Mouse (Mus musculus) ES-CJ7 (cell line): ENCODE measurements at regions not wholly inside any gene's neighbourhood (a gene's known extent, or its start where the extent isn't known, plus 50 kb on each side); places are given as distances from the start of the nearest gene placed in this dataset.
A peak's percentile ranks its signal among the peaks of the same experiment; 100 is the strongest.

ENCODE experiments used
- DNase-seq: peaks from one replicate; pipeline ENCODE4 v3.0.0; 2011; ENCODE audit warnings: low read depth, low spot score

DNA sequence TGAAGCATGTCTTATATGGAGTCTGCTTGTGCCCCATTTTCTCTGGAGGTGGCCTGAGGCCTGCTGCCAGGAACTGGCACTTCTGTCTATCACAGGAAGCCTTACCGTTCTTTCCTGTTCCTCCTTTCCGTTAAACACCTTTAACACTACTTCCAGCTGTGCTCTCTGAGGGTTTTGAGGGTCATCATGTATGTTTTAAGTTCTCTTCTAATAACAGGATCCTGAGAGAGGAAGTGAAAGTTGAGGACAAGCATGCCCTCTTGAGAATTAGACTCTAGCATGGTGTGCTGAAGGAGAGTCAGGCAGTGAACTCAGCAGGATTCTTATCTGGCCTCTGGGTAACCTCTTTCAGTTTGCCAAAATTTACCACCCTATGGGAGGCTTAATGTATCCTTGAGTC is 418.0 kb upstream of the 9430069I07Rik start:
- DNase-seq = no peak

DNA sequence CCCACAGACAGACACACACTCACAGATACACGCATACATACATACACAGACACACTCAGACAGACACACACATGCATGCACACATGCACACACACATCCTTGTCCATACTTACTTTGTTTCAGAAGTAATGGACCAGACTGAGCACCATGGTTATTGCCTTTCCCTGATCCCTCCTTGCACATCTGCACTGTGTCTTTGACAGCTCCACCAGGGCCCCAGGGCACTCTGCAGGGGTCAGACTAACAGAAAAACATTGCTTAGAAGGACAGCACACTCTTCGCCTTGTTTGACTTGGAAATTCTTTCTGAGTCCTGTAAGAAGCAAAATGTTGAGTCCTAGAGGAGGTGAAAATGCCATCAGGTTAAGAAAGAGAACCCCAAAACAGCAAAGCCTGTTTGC is 394.1 kb upstream of the 9430069I07Rik start:
- DNase-seq = no peak

DNA sequence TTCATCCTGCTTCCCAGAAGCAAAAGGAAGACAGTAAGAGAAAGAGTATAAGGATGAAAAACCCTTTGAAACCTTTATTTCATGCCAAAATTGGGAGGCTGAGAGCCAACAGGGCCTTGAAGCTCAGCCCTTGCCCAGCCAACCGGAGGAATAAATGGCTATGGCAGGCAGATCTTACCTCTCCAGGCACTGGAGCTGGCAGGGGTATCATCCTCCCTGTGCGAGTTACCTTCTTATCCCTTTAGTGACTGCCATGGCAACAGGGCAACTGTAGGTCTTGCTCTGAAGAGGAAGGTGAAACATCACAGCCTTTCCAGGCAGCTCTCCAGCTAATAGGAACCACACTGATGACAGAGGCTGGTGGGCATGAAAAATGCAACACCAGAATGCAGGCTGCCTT is 393.3 kb upstream of the 9430069I07Rik start:
- DNase-seq = no peak

DNA sequence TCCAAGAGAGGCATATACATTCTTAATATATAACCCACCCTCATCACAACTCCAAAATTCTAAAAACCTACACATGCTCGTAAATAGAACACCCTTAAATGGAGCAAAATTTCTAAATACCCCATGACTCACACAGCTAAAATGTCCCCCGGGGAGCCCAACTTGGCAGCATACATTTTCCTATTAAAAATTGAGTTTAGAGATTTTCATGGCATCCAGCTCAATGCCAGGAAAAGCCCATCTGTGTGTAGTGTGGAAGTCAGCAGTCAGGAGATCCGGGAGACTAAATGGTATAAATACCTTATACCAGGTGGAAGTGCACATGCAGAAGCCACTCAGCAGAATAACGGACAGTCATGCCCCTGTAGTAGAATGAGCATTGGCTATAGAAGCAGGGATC is 389.4 kb upstream of the 9430069I07Rik start:
- DNase-seq = no peak

DNA sequence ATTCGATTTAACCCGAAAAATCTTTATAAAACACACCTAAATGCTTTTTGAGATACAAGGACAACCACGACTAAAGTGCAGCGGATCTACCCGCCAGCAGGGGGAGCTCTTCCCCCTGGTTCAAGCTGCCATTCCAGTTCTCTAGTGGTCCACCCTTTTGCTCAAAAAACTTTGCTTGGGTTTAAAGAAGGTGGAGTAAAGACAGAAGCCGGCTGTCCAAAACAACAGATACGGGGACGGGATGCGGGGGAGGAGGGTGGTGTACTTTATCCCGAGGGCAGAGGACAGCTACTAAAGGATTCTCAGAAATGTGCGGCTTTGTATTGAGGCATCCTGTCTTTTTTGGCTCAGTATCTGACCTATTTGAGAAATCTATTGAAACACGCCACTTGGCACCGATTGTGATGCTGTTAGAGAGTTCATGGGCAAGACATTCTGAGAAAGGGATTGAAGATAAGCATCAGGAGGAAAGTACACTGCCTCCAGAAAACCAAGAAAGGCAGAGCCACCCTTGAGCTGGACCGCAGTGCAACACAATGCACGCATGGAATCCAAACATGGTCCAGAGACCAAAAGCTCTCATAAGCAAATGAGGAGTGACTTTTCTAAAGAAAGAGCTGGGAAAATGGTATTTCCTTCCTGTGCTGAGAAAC is 385.6 kb upstream of the 9430069I07Rik start:
- DNase-seq = peak; percentile 76

DNA sequence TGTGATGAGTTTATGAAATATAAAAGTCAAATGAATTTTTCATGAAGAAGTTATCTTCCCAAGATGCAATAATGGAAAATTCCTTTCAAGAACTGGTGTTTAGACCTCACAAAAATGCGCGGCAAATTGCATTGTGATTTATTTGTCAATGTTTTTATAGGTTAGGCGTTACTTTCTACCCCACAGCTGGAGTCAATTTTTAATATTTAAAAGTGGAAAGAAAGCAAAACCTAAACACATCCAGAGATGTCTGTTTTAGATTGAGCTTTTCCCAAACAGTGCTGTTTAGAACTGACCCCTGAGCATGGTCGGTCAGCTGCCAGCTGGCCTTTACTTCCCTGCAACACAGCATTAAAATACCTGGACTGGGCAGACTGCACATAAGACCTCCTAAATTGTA is 383.8 kb upstream of the 9430069I07Rik start:
- DNase-seq = no peak
